Mouse (Mus musculus) liver, adult 2 months (tissue): ENCODE measurements around the gene Rgs7bp. TPM values are rescaled to one million over a fixed set of nuclear protein-coding genes. Genes with fewer than 3 reads are reported as not detected.

Source experiments
- DNase-seq: peaks from one replicate; pipeline ENCODE4 v3.0.0-alpha.2; 2011; ENCODE audit warnings: low read depth, low spot score; ENCODE audit errors: extremely low read depth
- H3K27ac ChIP-seq: fragments of 200-500 bp; replicated peaks from 2 replicates; pipeline ENCODE4 v1.5.1; 2012; ENCODE audit warnings: low read depth, mild to moderate bottlenecking, control low read depth, inconsistent platforms, low read length; ENCODE audit not compliant: insufficient read depth
- H3K27me3 ChIP-seq: fragments of 200-500 bp; 2 replicates; pipeline ENCODE4 v1.6.1; 2012; ENCODE audit warnings: mild to moderate bottlenecking, moderate library complexity, low read length, inconsistent platforms; ENCODE audit not compliant: control insufficient read depth, insufficient read depth
- H3K36me3 ChIP-seq: fragments of 200-500 bp; 2 replicates; pipeline ENCODE4 v1.6.1; 2012; ENCODE audit warnings: low read length, inconsistent platforms; ENCODE audit not compliant: control insufficient read depth, insufficient read depth
- H3K4me1 ChIP-seq: fragments of 200-500 bp; 2 replicates; pipeline ENCODE4 v1.6.1; 2011; ENCODE audit warnings: low read length; ENCODE audit not compliant: control insufficient read depth, insufficient read depth
- H3K4me3 ChIP-seq: fragments of 200-500 bp; 2 replicates; pipeline ENCODE4 v1.5.1; 2011; ENCODE audit warnings: low read depth, mild to moderate bottlenecking, control low read depth, low read length, moderate library complexity; ENCODE audit not compliant: insufficient read depth
- H3K79me2 ChIP-seq: fragments of 200-500 bp; 2 replicates; pipeline ENCODE4 v1.6.1; 2012; ENCODE audit warnings: inconsistent platforms, mild to moderate bottlenecking, low read length, moderate library complexity; ENCODE audit not compliant: control insufficient read depth, insufficient read depth
- H3K9ac ChIP-seq: fragments of 200-500 bp; 2 replicates; pipeline ENCODE4 v1.6.1; 2012; ENCODE audit warnings: low read depth, mild to moderate bottlenecking, control low read depth, inconsistent platforms, low read length
- CTCF ChIP-seq: fragments of 200-500 bp; IDR thresholded peaks from 2 replicates; pipeline ENCODE4 v1.5.1; 2011; ENCODE audit warnings: low read depth, low read length, control low read depth
- POLR2A ChIP-seq: fragments of 200-500 bp; IDR thresholded peaks from 2 replicates; pipeline ENCODE4 v1.6.1; 2011; ENCODE audit warnings: low read length, control low read depth; ENCODE audit not compliant: insufficient read depth; ENCODE audit errors: extremely low read depth
- WGBS: fragments of 180-500 bp; shearing (Covaris S2); methylation state at CpG from one replicate; pipeline ENCODE4 v1.1.7; 2018; 5-methylcytosine and 5-hydroxymethylcytosine counted together
- polyA plus RNA-seq: library from polyadenylated mRNA; depleted of rRNA; stranded (reverse); fragments of >200 nt; gene quantifications from 2 replicates; pipeline ENCODE4 v1.2.3, GENCODE M21; 2012
- total RNA-seq: library from RNA; depleted of rRNA; stranded (reverse); fragments of >200 nt; gene quantifications from 2 replicates; pipeline ENCODE4 v1.2.3, GENCODE M21; 2014

Rgs7bp gene
- total and polyA plus RNA-seq, 2 experiments: 0.12 to 0.46 TPM

GRCm38 (mm10) chr13:105028276-105028675 lies 26.5 kb downstream of the Rgs7bp start:
- H3K27me3 ChIP-seq: no peaks in the 10 kb centered on the region
- no peak overlapping the region for H3K9ac ChIP-seq
- H3K79me2 ChIP-seq: no peaks in the 10 kb centered on the region
- no peak for TF ChIP-seq CTCF
- no peak for TF ChIP-seq POLR2A
- 75% methylated on average over 3 of the region's 3 CpGs for WGBS
- H3K27ac ChIP-seq: no peak overlapping the region
- H3K36me3 ChIP-seq: no peaks in the 10 kb centered on the region
- no peaks in the 10 kb centered on the region for H3K4me1 ChIP-seq
- no peak overlapping the region for H3K4me3 ChIP-seq
- no peak for DNase-seq

GRCm38 (mm10) chr13:105016577-105016976 lies 38.2 kb downstream of the Rgs7bp start:
- Histone ChIP-seq H3K79me2 (no peaks in the 10 kb centered on the region), H3K9ac (no peak overlapping the region), H3K27ac (no peak overlapping the region), H3K36me3 (no peaks in the 10 kb centered on the region), H3K4me1 (no peaks in the 10 kb centered on the region), H3K27me3 (no peaks in the 10 kb centered on the region), H3K4me3 (no peak overlapping the region)
- DNase-seq: no peak
- 81% methylated on average over 9 of the region's 9 CpGs for WGBS
- TF ChIP-seq CTCF: no peak
- no peak for TF ChIP-seq POLR2A

GRCm38 (mm10) chr13:105015710-105016404 lies 38.9 kb downstream of the Rgs7bp start:
- Histone ChIP-seq H3K27ac (no peak overlapping the region), H3K4me3 (no peak overlapping the region), H3K9ac (no peak overlapping the region), H3K79me2 (no peaks in the 10 kb centered on the region), H3K27me3 (no peaks in the 10 kb centered on the region), H3K4me1 (no peaks in the 10 kb centered on the region), H3K36me3 (no peaks in the 10 kb centered on the region)
- no peak for TF ChIP-seq POLR2A
- TF ChIP-seq CTCF: no peak
- DNase-seq: no peak
- 84% methylated on average over 8 of the region's 8 CpGs for WGBS

- Histone ChIP-seq H3K79me2 (no peaks in the 10 kb centered on the region), H3K4me3 (no peak overlapping the region), H3K4me1 (no peaks in the 10 kb centered on the region), H3K9ac (no peak overlapping the region), H3K27me3 (no peaks in the 10 kb centered on the region), H3K36me3 (no peaks in the 10 kb centered on the region), H3K27ac (no peak overlapping the region)
- DNase-seq: no peak
- WGBS: 98% methylated on average over 5 of the region's 5 CpGs
- TF ChIP-seq CTCF (no peak), POLR2A (no peak)
Measured at GRCm38 (mm10) chr13:105011300-105011699, 43.4 kb downstream of the Rgs7bp start.

GRCm38 (mm10) chr13:105008891-105009290 lies 45.8 kb downstream of the Rgs7bp start:
- no peak overlapping the region for H3K27ac ChIP-seq
- TF ChIP-seq CTCF (no peak), POLR2A (no peak)
- 94% methylated on average over 2 of the region's 2 CpGs for WGBS
- H3K9ac ChIP-seq: no peak overlapping the region
- no peaks in the 10 kb centered on the region for H3K4me1 ChIP-seq
- H3K36me3 ChIP-seq: no peaks in the 10 kb centered on the region
- no peaks in the 10 kb centered on the region for H3K27me3 ChIP-seq
- no peak for DNase-seq
- no peak overlapping the region for H3K4me3 ChIP-seq
- no peaks in the 10 kb centered on the region for H3K79me2 ChIP-seq

- no peak overlapping the region for H3K9ac ChIP-seq
- no peak for DNase-seq
- no peaks in the 10 kb centered on the region for H3K36me3 ChIP-seq
- TF ChIP-seq POLR2A (no peak), CTCF (no peak)
- no peaks in the 10 kb centered on the region for H3K27me3 ChIP-seq
- WGBS: 85% methylated on average over 2 of the region's 2 CpGs
- H3K27ac ChIP-seq: no peak overlapping the region
- no peak overlapping the region for H3K4me3 ChIP-seq
- H3K4me1 ChIP-seq: no peaks in the 10 kb centered on the region
- H3K79me2 ChIP-seq: no peaks in the 10 kb centered on the region
Measured at GRCm38 (mm10) chr13:105002831-105003157, 51.9 kb downstream of the Rgs7bp start.
